Mouse (Mus musculus): ENCODE measurements around the gene Ptprk. TPM values are rescaled to one million over a fixed set of nuclear protein-coding genes. Genes with fewer than 3 reads are reported as not detected.

The Ptprk gene
- total RNA-seq, 2 experiments from 2014 or later: 82.2 to 85.5 TPM

DNA sequence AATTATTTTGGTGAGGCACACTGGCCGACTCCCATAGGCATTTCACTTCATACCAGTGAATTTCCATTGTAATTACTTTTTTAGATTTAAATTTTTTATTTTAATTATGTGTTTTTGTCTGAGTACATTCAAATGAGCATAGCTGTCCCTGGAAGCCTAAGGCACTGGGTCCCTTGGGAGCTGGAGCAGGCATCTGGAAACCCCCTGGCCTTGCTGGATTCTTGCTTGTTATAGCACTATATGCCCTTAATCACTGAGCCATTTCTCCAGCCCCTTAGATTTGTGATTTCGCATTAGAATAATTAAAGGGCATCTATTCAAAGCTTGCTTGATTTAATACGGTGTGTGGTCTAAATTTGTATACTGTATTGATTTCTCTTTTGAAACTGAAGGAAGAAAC lies 126.0 kb downstream of the Ptprk start:
- H3K4me3 ChIP-seq: no peak overlapping the region
- no peak for DNase-seq (ENCODE audit: extremely low spot score in 1 of 2, low spot score in 2 of 2)
- intact Hi-C loops (cut with DNase I): no loop called here
- H3K27ac ChIP-seq: no peak overlapping the region
- no peak for TF ChIP-seq CTCF (IDR thresholded peaks at IDR 0.05)

DNA sequence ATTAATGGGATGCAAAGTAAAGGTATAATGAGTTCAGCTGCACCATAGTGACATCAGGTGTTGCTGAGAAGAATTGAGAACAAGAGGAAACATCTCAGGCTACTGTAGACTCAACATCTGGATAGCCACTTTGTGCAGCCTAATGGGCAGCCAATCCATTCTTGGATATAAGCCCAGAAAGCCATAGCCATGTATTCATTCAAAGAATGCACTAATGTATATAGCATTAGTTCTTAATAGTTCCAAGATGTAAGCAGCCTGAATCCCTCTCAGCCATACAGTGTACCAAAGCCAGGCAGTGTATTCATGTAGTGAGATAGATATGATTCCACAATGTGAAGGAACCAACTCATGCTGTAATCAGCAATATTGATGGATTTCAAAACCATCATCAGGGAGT lies 134.8 kb downstream of the Ptprk start:
- no peak overlapping the region for H3K27ac ChIP-seq
- no peak for DNase-seq (ENCODE audit: extremely low spot score in 1 of 2, low spot score in 2 of 2)
- intact Hi-C loops (cut with DNase I): no loop called here
- H3K4me3 ChIP-seq: no peak overlapping the region
- TF ChIP-seq CTCF (IDR thresholded peaks at IDR 0.05): no peak

DNA sequence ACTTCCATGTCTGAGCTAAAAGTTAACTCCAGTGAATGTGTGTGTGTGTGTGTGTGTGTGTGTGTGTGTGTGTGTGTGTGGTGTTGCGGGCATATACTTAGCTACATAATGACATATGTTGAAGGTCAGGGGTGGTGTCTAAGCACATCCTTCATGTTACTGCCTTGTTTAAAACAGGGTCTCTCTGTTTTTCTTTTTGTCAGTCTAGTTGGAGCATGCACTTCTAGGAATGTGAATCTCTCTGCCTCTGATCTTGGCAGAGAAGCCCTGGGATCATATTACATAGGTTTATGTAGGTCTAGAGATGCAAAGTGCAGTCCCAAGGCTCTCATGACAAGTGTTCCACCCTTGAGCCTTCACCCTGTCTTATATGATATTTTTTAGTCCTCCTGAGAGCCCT lies 137.5 kb downstream of the Ptprk start:
- DNase-seq (ENCODE audit: extremely low spot score in 1 of 2, low spot score in 2 of 2): no peak
- no peak overlapping the region for H3K27ac ChIP-seq
- H3K4me3 ChIP-seq: no peak overlapping the region
- intact Hi-C loops (cut with DNase I): no loop called here
- TF ChIP-seq CTCF (IDR thresholded peaks at IDR 0.05): no peak

DNA sequence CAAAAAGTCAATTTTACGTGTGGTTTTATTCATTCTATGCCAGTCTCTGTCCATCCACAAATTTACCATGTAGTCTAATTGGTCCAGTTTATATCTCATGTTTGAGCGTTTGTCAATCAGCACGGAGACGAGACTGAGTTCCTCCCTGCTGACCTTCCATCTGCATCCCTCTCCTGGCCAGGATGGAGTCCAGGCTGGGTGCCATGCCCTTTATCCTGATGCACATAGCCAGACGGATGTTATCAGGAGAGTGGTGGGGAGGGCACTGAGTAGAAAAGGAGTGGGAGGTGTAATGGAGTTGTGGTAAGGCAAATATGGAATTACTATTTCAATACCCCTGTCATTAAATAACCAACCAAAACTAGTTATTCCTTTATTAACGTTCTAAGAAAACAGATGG lies 140.5 kb downstream of the Ptprk start:
- intact Hi-C loops (cut with DNase I): no loop called here

GRCm38 (mm10) chr10:28223602-28224001 lies 149.0 kb downstream of the Ptprk start:
- Histone ChIP-seq H3K4me3 (no peak overlapping the region), H3K27ac (no peak overlapping the region)
- no peak for DNase-seq (ENCODE audit: extremely low spot score in 1 of 2, low spot score in 2 of 2)
- TF ChIP-seq CTCF (IDR thresholded peaks at IDR 0.05): no peak
- intact Hi-C loops (cut with DNase I): no loop called here

More for the DNA sequence above, 140.5 kb downstream of the Ptprk start:
- TF ChIP-seq CTCF (IDR thresholded peaks at IDR 0.05): no peak
- Histone ChIP-seq H3K4me3 (no peak overlapping the region), H3K27ac (no peak overlapping the region)
- DNase-seq (ENCODE audit: extremely low spot score in 1 of 2, low spot score in 2 of 2): no peak

GRCm38 (mm10) chr10:28224376-28224775 lies 149.8 kb downstream of the Ptprk start:
- Histone ChIP-seq H3K27ac (no peak overlapping the region), H3K4me3 (no peak overlapping the region)
- intact Hi-C loops (cut with DNase I): no loop called here
- TF ChIP-seq CTCF (IDR thresholded peaks at IDR 0.05): no peak
- no peak for DNase-seq (ENCODE audit: extremely low spot score in 1 of 2, low spot score in 2 of 2)

DNA sequence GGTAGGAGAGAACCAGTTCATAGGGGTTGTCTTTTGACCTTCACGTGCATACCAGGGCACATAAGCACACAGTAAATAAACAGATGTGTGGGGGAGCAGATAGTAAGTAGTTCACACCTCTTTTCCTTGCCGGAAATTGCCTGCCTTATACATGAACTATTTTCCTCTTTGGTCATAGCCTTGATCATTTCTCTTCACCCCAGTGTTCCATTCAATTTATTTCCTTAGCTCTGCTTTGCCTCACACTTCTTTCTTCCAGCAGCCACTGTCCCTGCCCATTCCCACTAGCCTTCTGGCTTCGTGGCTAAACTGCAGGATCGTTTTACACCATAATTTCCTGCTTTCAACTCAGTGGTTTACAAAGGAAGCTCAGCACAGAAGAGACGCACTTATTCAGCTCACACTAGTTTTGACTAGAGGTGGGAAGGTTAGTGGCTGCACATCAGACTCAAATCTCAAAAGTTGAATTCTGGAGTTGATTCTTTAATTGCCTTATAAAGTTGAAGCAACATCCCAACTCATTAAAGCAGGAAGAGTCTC lies 151.0 kb downstream of the Ptprk start:
- H3K27ac ChIP-seq: no peak overlapping the region
- intact Hi-C loops (cut with DNase I): no loop called here
- DNase-seq (ENCODE audit: extremely low spot score in 1 of 2, low spot score in 2 of 2): no peak
- TF ChIP-seq CTCF (IDR thresholded peaks at IDR 0.05): no peak
- H3K4me3 ChIP-seq: no peak overlapping the region

DNA sequence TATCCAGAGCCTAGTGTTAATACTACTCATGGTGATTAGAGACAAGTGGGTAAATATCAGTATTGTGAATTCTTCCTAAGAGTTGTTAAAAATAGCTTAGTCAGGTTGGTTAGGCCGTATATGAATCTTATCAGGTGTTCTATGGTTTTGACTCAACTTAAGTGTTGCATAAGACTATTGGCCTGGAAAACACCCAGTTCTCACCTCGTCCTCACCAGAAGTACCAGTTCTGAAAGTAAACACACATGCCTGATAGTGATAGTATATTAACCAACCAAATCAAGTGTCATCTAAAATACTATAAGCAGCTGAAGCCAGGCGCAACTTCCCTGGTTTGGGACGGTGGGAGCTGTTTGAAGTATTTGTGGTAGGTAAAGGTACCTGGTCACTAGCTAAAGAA lies 153.1 kb downstream of the Ptprk start:
- no peak for TF ChIP-seq CTCF (IDR thresholded peaks at IDR 0.05)
- intact Hi-C loops (cut with DNase I): no loop called here
- no peak for DNase-seq (ENCODE audit: extremely low spot score in 1 of 2, low spot score in 2 of 2)
- no peak overlapping the region for H3K27ac ChIP-seq
- H3K4me3 ChIP-seq: no peak overlapping the region

DNA sequence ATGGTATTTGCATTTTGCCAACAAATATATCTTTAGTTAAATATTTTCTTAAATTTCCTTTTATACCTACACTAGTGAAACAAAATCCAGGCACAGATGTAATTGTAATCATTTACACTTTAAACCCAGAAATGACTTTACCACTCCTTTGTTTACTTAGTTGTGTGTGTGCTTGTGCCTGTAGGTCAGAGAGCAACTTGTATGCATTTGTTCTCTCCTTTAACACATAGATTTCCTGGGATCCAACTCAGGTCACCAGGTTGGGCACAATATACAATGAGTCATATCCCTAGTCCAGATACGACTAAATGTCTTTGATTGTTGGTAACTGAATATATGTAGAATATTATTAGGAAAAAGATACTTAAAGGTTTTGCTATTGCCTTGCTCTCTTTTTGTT lies 153.6 kb downstream of the Ptprk start:
- Histone ChIP-seq H3K27ac (no peak overlapping the region), H3K4me3 (no peak overlapping the region)
- no peak for DNase-seq (ENCODE audit: extremely low spot score in 1 of 2, low spot score in 2 of 2)
- no peak for TF ChIP-seq CTCF (IDR thresholded peaks at IDR 0.05)
- intact Hi-C loops (cut with DNase I): no loop called here

DNA sequence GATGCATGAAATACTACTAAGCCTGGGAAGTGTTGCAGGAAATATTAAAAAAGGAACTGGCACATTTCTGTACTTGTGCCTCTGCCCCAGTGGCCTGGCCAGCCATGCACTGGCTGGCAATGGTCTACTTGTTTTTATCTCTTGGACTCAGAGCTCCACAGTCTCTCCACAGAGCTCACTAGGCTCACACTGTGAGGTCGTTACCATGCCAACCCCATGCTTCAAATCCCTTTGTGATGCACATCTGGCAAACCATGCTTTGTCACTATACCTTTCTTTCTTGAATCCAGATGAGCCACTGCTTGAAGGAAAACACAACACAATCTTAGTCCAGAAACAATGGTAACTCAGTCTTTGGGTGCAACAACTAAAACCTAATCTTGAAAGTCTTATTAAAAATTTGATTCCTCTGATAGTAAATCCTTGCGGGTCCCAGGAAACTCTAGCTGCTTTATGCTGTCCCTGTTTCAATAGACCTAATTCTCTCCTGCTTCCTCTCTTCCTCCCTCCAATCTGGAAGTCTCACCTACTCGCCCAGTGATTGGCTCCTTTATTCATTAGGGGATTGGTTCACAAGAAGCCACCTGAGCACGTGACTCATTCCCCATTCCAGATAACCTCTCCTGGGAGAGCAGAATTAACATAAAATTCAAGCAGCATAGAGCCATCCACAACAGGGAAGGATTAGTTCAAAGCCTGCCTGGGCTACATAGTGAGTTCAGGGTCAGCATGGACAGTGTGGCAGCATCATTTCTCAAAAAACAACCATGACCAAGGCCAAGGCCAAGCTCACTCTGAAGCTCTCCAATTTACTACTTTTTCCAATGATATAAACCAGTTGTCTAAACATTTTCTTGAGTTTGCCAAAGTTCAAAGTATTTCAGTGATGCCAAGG lies 157.9 kb downstream of the Ptprk start:
- intact Hi-C loops (cut with DNase I): no loop called here
- TF ChIP-seq CTCF (IDR thresholded peaks at IDR 0.05): no peak
- Histone ChIP-seq H3K27ac (no peak overlapping the region), H3K4me3 (no peak overlapping the region)
- DNase-seq (ENCODE audit: extremely low spot score in 1 of 2, low spot score in 2 of 2): no peak

GRCm38 (mm10) chr10:28249047-28249446 lies 174.4 kb downstream of the Ptprk start:
- Histone ChIP-seq H3K27ac (no peak overlapping the region), H3K4me3 (no peak overlapping the region)
- TF ChIP-seq CTCF (IDR thresholded peaks at IDR 0.05): no peak
- DNase-seq (ENCODE audit: extremely low spot score in 1 of 2, low spot score in 2 of 2): no peak
- intact Hi-C loops (cut with DNase I): no loop called here

- DNase-seq (ENCODE audit: extremely low spot score in 1 of 2, low spot score in 2 of 2): no peak
- peak overlapping the region; percentile 67 for H3K27ac ChIP-seq
- H3K4me3 ChIP-seq: no peak overlapping the region
- intact Hi-C loops (cut with DNase I): no loop called here
- TF ChIP-seq CTCF (IDR thresholded peaks at IDR 0.05): no peak
Measured at GRCm38 (mm10) chr10:28251385-28251784, 176.8 kb downstream of the Ptprk start.

- TF ChIP-seq CTCF (IDR thresholded peaks at IDR 0.05): no peak
- no peak for DNase-seq (ENCODE audit: extremely low spot score in 1 of 2, low spot score in 2 of 2)
- H3K4me3 ChIP-seq: no peak overlapping the region
- no peak overlapping the region for H3K27ac ChIP-seq
- intact Hi-C loops (cut with DNase I): no loop called here
Measured at GRCm38 (mm10) chr10:28260651-28261050, 186.0 kb downstream of the Ptprk start.

All from left cerebral cortex, adult 2 months (tissue).